Mouse (Mus musculus) large intestine, adult 2 months (tissue): ENCODE results near the gene Wfdc1. TPM values are rescaled to one million over a fixed set of nuclear protein-coding genes. Genes with fewer than 3 reads are reported as not detected.

Source experiments
- DNase-seq: peaks from one replicate; pipeline ENCODE4 v3.0.0-alpha.2; 2012; ENCODE audit warnings: low read depth, low spot score
- WGBS: fragments of 180-500 bp; shearing (Covaris S2); methylation state at CpG from one replicate; pipeline ENCODE4 v1.1.7; 2018; 5-methylcytosine and 5-hydroxymethylcytosine counted together
- polyA plus RNA-seq: library from polyadenylated mRNA; depleted of rRNA; stranded (reverse); fragments of >200 nt; gene quantifications from 2 replicates; pipeline ENCODE4 v1.2.3, GENCODE M21; 2012; rRNA removed

Wfdc1 gene
- polyA plus RNA-seq, 1 experiment = 26.8 TPM

DNA sequence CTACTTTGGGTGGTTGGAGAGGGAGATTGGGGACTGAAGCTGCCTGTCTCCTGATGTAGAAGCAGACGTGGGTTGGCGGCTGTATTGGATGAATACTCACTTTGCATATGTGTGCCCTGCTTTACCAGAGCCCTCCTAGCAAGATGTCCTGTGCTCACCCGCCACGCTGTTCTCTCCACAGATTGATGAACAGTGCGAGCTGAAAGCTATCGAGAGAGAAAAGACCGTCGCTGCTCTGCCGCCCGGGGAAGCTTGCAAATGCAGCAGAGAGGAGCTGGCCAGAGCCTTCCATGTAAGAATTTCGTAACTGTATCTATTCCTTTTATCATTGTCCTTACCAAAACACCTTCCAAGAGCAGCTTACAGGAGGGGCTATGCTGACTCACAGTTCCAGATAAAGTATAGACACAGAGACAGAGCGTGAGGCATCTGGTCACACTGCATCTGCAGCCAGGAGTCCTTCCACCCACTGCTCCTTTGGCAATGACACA, 52.9 kb downstream of the Wfdc1 start:
- WGBS = 84% methylated on average over 12 of the region's 12 CpGs
- DNase-seq = no peak

GRCm38 (mm10) chr8:119722348-119722747, 56.2 kb downstream of the Wfdc1 start:
- no peak for DNase-seq
- 74% methylated on average over 6 of the region's 6 CpGs for WGBS

DNA sequence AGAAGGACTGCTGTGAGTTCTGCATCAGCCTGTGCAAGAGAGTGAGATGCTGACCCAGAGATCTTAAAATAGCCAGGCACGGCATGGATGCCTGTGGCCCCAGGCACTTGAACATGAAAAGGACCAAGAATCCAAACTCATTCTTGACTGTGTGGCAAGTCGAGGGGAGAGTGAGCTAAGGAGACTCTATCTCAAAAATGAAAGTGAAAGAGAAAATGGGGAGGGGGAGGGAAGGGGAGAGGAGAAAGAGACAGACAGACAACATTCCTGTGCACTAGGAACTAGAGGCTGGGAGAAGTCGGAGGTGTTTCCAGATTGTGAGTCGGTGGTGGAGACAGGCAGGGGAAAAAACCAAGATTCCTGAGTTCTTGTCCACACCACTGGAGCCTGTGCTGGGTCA, 57.5 kb downstream of the Wfdc1 start:
- WGBS = 55% methylated on average over 4 of the region's 4 CpGs
- DNase-seq = no peak

- 92% methylated on average over 6 of the region's 6 CpGs for WGBS
- DNase-seq = no peak
These were observed 58.4 kb downstream of the Wfdc1 start for GRCm38 (mm10) chr8:119724596-119724995.

DNA sequence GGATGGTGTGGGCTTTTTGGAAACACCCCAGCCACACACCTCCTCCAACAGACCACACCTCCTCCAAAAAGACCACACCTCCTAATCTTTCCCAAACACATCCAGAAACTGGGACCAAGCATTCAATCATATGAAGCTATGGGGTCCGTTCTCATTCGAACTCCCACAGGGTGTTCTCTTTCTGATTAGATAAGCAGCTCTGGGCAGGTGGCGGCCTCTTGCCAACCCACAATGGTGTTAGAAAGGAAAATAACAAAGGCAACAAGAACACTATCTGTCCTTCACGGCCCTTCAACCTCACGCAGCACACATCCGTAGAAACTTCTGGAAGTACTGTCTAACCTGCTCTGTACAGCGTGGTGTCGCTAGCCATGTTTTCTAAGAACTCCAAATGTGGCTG, 60.9 kb downstream of the Wfdc1 start:
- WGBS = 92% methylated on average over 8 of the region's 8 CpGs
- DNase-seq = no peak

DNA sequence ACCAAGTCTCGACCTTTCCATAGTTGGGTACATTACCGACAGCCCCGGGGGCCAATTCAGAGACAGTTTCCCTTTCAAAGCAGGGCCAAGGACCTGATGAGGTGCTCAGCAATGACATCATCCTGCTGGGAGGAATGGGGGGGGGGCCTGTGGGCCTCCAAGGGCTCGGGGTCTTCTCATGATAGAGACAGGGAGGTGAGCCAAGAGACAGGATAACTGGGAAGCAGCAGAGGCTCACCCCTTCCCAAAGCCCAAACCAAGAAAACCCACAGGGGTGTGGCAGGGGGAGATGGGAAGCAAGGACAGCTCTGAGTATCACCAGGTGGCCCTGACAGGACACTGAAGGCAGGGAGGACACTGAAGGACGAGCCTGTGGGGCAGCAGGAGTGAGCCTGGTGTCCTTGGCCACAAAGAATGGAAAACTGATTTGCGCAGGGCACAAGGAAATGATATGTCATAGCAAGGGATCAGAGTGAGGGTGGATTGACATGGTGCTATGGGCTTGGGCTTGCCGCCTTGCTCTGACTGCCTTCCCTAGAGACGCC, 62.3 kb downstream of the Wfdc1 start:
- DNase-seq = no peak
- 85% methylated on average over 8 of the region's 8 CpGs for WGBS

- DNase-seq = no peak
- 63% methylated on average over 13 of the region's 13 CpGs for WGBS
These were observed 65.9 kb downstream of the Wfdc1 start for GRCm38 (mm10) chr8:119732072-119732471.

GRCm38 (mm10) chr8:119736348-119736917, 70.3 kb downstream of the Wfdc1 start:
- DNase-seq = no peak
- WGBS = 88% methylated on average over 10 of the region's 10 CpGs

- 55% methylated on average over 11 of the region's 11 CpGs for WGBS
- no peak for DNase-seq
These were observed 71.1 kb downstream of the Wfdc1 start for GRCm38 (mm10) chr8:119737093-119737900.

Other genes with a start within 250 kb of the Wfdc1 start
- 55.2 and 117 TPM in 2 replicates for gene Osgin1, start 232.2 kb upstream of the Wfdc1 start, polyA plus RNA-seq
- gene Necab2, start 219.6 kb upstream of the Wfdc1 start, polyA plus RNA-seq = 0.63 and 0.90 TPM in 2 replicates
- 0.62 and 2.0 TPM in 2 replicates for gene Slc38a8, start 164.7 kb upstream of the Wfdc1 start, polyA plus RNA-seq
- gene Mbtps1, start 107.6 kb upstream of the Wfdc1 start, polyA plus RNA-seq = 54.3 and 69.2 TPM in 2 replicates
- gene Hsdl1, start 91.2 kb upstream of the Wfdc1 start, polyA plus RNA-seq = 19.1 and 23.9 TPM in 2 replicates
- gene Dnaaf1, start 91.1 kb upstream of the Wfdc1 start, polyA plus RNA-seq = 3.5 and 7.3 TPM in 2 replicates
- gene Taf1c, start 61.1 kb upstream of the Wfdc1 start, polyA plus RNA-seq = 19.2 and 21.5 TPM in 2 replicates
- gene Adad2, start 53.6 kb upstream of the Wfdc1 start, polyA plus RNA-seq = 0.12 and 0.62 TPM in 2 replicates
- 0.86 and 0.89 TPM in 2 replicates for gene Kcng4, start 30.7 kb upstream of the Wfdc1 start, polyA plus RNA-seq
- 7.9 and 9.5 TPM in 2 replicates for gene Atp2c2, start 33.6 kb downstream of the Wfdc1 start, polyA plus RNA-seq
- 7.3 and 9.0 TPM in 2 replicates for gene Tldc1, start 112.1 kb downstream of the Wfdc1 start, polyA plus RNA-seq
- 241 and 255 TPM in 2 replicates for gene Cotl1, start 174.2 kb downstream of the Wfdc1 start, polyA plus RNA-seq
- 7.5 and 11.0 TPM in 2 replicates for gene Klhl36, start 195.9 kb downstream of the Wfdc1 start, polyA plus RNA-seq
- 96.9 and 104 TPM in 2 replicates for gene Usp10, start 244.0 kb downstream of the Wfdc1 start, polyA plus RNA-seq
- 31.5 and 41.1 TPM in 2 replicates for gene Gm20388, start 244.5 kb downstream of the Wfdc1 start, polyA plus RNA-seq